Mouse (Mus musculus): ENCODE results near the gene Utrn. TPM values are rescaled to one million over a fixed set of nuclear protein-coding genes. Genes with fewer than 3 reads are reported as not detected.
A peak's percentile ranks its signal among the peaks of the same experiment; 100 is the strongest.

Gene Utrn
- polyA plus RNA-seq, 1 experiment = 42.7 TPM

DNA sequence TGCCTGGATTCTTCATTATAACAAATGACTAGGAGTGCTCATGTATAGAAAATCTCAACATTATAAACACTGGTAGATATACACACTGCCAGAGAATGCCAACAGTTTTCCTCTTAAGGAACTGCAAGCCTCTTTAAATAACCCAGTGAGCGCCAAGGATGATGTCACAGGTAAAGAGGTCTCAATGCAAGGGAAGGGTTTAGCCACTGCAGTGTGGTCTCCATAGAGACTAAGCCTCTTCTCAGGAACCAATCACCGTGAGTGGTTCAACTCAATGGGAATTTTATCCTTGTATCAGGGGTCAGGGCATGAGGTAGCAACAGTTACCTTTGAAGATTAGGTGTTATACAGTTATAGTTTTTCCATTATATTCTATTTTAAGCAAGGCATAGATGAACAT is 469.7 kb downstream of the Utrn start:
- Histone ChIP-seq H3K4me1 (ENCODE audit: control insufficient read depth, insufficient read depth, insufficient read length, low read length) (no peaks in the 10 kb centered on the region), H3K4me3 (ENCODE audit: insufficient read depth, low read depth, low read length) (no peak overlapping the region)

DNA sequence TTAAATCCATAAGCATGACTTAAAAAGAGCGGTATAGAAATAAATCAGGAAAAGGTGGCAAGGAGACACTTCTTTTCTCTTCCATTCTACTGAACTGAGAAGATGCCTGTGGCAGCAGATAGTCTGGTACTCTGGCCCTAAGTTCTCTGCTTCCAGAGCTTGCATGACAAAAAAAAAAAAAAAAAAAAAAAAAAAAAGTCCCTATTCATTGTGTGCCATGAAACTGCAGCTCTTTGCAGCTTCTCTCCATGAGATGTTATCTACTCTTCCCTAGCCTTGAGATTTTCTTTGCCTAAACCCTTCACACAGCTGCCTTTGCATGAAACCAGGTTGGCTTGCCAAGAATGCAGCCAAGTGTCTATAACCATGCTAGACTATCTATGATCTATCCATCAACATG is 489.0 kb downstream of the Utrn start:
- no peaks in the 10 kb centered on the region; the same call in 1 of the 2 replicates for H3K4me1 ChIP-seq (ENCODE audit: control insufficient read depth, insufficient read depth, insufficient read length, low read length)
- no peak overlapping the region for H3K4me3 ChIP-seq (ENCODE audit: insufficient read depth, low read depth, low read length)
- no peak overlapping the region for H3K27ac ChIP-seq (replicated peaks; ENCODE audit: low read depth, low read length)

More for the DNA sequence above, 469.7 kb downstream of the Utrn start:
- H3K27ac ChIP-seq (replicated peaks; ENCODE audit: low read depth, low read length) = no peak overlapping the region

DNA sequence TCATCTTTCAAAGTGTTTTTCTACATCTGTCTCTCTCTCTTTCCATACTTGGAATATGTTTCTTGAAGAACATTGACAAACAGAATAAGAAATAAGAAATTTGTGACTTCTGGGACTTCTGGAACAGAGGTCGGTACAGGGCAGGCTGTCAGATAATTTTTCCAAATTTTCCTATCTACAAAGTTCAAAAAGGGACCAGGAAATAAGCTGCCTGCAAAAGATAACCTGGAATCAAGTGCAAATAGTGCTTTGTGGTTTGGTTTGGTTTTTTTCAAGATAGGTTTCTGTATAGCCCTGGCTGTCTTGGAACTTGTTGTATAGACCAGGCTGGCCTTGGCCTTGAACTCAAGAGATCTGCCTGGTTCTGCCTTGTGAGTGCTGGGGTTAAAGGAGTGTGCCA is 490.0 kb downstream of the Utrn start:
- no peak overlapping the region for H3K4me3 ChIP-seq (ENCODE audit: insufficient read depth, low read depth, low read length)
- H3K27ac ChIP-seq (replicated peaks; ENCODE audit: low read depth, low read length) = no peak overlapping the region
- H3K4me1 ChIP-seq (ENCODE audit: control insufficient read depth, insufficient read depth, insufficient read length, low read length) = no peaks in the 10 kb centered on the region; the same call in 1 of the 2 replicates

DNA sequence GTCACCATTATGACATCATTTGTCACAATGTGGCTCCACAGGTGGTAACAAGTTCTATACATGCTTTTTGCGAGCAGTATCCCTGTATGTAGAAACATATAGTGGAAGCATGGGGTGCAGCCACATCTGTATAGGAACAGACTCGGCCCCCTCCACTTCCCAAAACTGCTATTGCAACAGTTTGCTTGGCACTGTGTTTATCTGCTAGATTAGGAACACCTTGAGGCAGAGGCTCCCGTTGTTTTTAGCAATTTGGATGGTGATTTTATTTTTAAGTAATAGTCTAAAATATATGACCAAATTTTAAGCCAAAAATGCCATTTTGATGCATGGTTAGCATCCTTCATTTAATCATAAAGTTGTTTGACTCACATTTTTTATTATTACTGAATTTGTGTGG is 491.4 kb downstream of the Utrn start:
- no peak overlapping the region for H3K27ac ChIP-seq (replicated peaks; ENCODE audit: low read depth, low read length)
- H3K4me3 ChIP-seq (ENCODE audit: insufficient read depth, low read depth, low read length) = no peak overlapping the region
- no peaks in the 10 kb centered on the region; the same call in 1 of the 2 replicates for H3K4me1 ChIP-seq (ENCODE audit: control insufficient read depth, insufficient read depth, insufficient read length, low read length)

DNA sequence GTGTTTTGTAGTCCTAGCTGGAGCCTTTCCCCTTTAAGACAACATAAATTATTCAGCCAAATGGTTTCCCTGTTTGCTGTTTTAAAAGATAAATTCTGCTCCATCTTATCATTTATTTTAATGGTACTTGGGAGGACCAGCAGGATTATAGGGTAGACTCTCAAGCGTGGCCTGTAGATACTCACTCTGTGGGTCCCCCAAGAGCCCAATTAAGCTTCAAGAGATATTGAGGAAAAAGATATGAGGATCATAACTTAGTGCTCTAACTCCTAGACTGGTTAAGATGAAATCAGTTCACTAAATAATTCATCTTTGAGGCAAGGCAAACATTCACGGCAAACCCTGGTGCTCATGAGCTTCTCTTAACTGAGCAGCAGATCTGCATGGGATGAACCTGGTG is 493.1 kb downstream of the Utrn start:
- H3K4me1 ChIP-seq (ENCODE audit: control insufficient read depth, insufficient read depth, insufficient read length, low read length) = no peaks in the 10 kb centered on the region; the same call in 1 of the 2 replicates
- no peak overlapping the region for H3K27ac ChIP-seq (replicated peaks; ENCODE audit: low read depth, low read length)
- H3K4me3 ChIP-seq (ENCODE audit: insufficient read depth, low read depth, low read length) = no peak overlapping the region

DNA sequence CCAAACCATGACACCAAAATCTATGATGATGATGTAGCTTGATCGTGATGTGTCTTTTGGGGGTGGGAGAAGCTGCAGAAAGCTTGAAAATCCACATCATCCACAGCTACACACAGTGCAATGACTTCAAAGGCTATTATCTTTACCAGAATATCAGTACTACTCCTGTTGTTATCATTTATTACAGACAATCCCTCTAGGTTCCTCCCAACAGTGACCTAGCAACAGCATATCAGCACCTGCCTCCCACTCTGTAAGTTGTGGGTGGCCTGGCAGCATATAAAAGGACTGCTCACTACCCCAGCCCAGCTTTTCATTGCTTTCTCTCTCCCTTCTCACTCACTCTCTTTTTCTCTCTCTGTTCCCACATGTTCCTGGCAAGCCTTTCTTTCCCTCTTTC is 494.4 kb downstream of the Utrn start:
- Histone ChIP-seq H3K4me3 (ENCODE audit: insufficient read depth, low read depth, low read length) (no peak overlapping the region), H3K4me1 (ENCODE audit: control insufficient read depth, insufficient read depth, insufficient read length, low read length) (no peaks in the 10 kb centered on the region; the same call in 1 of the 2 replicates), H3K27ac (replicated peaks; ENCODE audit: low read depth, low read length) (no peak overlapping the region)

DNA sequence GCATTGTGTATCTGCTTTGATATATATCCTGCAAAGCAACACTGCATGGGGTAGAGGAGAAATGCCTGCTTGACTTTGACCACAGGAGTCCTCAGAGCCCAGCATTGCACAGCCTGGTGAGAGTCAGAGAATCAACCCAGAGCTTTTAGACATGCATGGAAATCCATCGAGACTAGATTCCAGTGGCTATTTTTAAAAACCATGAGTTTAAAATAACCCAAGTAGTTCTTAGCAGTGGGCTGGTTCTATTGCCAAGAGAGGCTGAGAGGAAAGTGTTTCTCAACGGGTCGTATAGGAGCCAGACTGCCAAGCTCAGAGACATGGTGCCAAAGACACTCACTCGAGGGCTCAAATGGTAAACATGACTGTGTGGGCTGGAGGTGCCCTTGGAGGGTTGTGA is 514.6 kb downstream of the Utrn start:
- Histone ChIP-seq H3K4me1 (ENCODE audit: control insufficient read depth, insufficient read depth, insufficient read length, low read length) (peaks cover 3% of the 10 kb centered on the region; the same call in 1 of the 2 replicates), H3K27ac (replicated peaks; ENCODE audit: low read depth, low read length) (peak overlapping the region; percentile 65), H3K4me3 (ENCODE audit: insufficient read depth, low read depth, low read length) (no peak overlapping the region)

DNA sequence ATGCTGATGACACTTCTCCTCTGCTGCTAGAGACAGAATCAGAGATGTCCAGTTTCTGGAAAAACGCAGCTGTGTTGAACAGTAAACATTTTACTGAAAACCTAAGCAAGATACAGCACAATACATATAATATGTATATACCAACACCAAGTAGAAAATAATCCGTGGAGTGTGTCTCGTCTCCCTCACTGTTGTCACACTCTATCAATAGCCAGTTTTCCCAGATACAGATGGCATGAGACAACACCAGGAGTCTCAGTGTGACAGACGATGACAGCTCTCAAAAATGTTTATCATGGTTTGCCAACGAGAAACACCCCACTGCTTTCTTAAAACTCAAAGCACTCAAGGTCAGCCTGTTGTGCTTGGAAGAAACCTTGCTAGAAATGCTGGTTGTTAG is 515.1 kb downstream of the Utrn start:
- Histone ChIP-seq H3K4me1 (ENCODE audit: control insufficient read depth, insufficient read depth, insufficient read length, low read length) (peaks cover 3% of the 10 kb centered on the region; the same call in 1 of the 2 replicates), H3K27ac (replicated peaks; ENCODE audit: low read depth, low read length) (0 out of 2 replicates have a peak overlapping the region, but pooled peaks have one; percentile 46), H3K4me3 (ENCODE audit: insufficient read depth, low read depth, low read length) (no peak overlapping the region)

DNA sequence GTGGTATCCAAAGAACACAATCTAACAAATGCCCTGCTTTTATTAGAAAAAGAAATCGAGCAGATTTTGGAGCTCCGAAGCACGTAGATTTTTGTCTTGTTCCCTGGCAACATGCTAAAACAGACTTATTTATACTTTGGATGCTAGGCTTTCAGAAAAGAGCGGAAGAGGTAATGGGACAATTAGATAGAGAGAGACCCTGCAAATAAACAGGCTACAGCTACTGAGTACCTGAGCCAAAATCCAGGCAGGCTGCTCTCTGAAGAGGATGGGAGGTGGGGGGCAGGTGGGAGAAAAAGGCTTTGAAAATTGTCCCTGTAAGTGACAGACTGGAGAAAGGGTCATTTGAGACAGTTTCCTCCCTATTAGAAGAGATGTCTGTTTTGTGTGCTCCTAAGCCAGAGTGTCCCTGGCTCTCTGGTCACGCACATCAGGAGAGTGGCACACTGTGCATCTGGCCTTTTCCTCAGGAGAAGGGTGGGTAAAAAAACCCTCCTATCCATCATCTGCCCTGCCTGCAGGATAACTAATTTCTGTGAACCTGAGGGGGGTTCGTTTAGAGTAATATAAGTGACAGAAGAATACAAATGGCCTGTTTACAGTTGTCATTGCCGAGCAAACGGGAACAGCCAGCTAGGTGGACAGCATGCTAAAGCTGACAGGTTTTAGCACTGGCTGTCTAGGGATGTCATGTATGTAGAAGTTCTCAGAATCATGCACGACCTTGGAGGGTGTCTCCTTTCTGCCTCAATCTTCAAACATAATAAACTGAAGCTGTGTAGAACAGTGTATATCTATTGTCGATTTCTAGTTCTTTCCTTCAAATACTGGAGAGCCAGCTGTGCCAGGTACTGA is 529.2 kb downstream of the Utrn start:
- H3K4me3 ChIP-seq (ENCODE audit: insufficient read depth, low read depth, low read length) = no peak overlapping the region
- H3K4me1 ChIP-seq (ENCODE audit: control insufficient read depth, insufficient read depth, insufficient read length, low read length) = no peaks in the 10 kb centered on the region
- no peak overlapping the region for H3K27ac ChIP-seq (replicated peaks; ENCODE audit: low read depth, low read length)

DNA sequence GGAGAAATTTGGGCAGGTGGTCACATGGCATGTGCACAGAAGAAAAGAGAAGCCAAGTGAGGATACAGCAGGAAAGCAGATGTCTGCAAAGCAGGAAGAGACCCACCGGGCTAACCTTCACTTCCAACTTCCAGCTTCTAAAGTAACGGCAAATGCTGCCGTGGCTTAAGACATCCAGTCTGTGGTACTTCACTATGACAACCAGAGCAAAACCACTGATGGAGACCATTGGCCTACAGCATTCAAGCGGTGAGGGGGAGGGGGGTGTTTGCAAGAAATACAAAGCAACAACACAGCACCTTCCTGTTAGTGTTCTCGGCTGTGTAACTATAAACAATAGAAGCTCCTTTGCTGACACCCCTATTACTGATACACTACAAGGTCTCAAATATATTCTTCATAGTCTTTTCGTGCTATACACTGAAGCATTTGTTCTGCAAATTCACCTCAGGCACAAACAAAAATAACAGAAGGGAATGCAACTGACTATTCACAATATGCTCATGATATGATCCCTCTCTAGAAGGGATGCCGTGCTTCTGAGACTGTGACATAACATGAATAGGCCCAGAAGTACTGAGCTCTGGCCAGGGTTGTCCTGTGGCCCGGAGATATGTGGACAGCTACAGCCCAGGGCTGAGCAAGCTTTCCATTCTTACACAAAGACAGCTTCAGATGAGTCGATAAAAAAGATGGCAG is 530.0 kb downstream of the Utrn start:
- Histone ChIP-seq H3K27ac (replicated peaks; ENCODE audit: low read depth, low read length) (no peak overlapping the region), H3K4me1 (ENCODE audit: control insufficient read depth, insufficient read depth, insufficient read length, low read length) (no peaks in the 10 kb centered on the region), H3K4me3 (ENCODE audit: insufficient read depth, low read depth, low read length) (no peak overlapping the region)

Other genes starting within 250 kb of the Utrn start
- 0.99 and 1.0 TPM in 2 replicates for gene Stx11, start 94.9 kb upstream of the Utrn start, polyA plus RNA-seq (2012; ENCODE audit: insufficient read depth, insufficient read length, missing spikeins)
- 12.4 and 13.7 TPM in 2 replicates for gene Sf3b5, start 136.0 kb upstream of the Utrn start, polyA plus RNA-seq (2012; ENCODE audit: insufficient read depth, insufficient read length, missing spikeins)
- 1.4 and 3.1 TPM in 2 replicates for gene Plagl1, start 191.1 kb upstream of the Utrn start, polyA plus RNA-seq (2012; ENCODE audit: insufficient read depth, insufficient read length, missing spikeins)